Mouse (Mus musculus): ENCODE data around the gene Cmtm1. TPM values are rescaled to one million over a fixed set of nuclear protein-coding genes. Genes with fewer than 3 reads are reported as not detected.
"Not testable (repeated sequence)": the region's sequence is repeated elsewhere in the genome, so short reads cannot be mapped to it uniquely, and the experiment has no call there.

Gene Cmtm1
- total RNA-seq, 2 experiments from 2014 or later = not detected

DNA sequence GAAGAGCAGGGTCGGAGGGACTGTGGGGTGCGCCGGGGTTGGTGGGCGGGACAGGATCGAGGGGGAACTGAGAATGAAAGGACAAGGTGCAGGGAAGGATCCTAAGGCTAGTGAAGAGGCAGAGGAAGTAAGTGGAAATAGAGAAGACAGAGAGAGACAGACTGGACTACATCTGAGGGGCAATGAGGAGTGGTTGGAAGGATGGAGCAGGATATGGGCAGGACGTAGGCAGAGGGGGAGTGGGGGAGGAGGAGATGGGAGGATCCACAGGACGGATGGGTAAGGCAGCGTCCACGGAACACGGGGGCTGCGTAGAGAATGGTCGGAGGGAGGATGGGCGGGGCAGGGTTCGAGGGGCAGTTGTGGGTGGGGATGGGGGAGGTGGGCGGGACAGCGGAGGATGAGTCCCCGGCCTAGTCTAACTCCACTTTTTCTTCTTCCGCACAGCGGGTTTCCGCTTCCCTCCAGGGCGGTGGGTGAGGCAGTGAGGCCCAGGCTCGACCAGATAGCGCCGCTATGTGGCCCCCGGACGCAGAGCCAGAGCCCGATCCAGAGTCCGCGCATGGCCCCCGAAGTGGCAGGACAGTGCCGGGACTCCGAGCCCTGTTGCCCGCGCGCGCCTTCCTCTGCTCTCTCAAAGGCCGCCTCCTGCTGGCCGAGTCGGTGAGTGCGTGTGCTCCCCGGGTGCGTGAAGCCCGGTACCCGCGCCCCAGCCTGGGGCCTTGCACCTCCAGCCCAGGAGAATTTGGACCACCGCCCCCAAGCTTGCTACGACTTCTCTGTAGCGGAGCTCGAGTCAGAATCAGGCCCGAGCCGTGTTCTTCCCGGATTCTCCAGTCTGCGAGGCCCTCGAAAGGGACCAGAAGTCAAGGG lies 30.5 kb upstream of the Cmtm1 start:
- intact Hi-C loops (cut with DNase I) = loop anchor here (2.0 to 5.0 kb wide), 6 partner anchors 28 to 243 kb away; partner anchors contain the start of genes Cklf, Dync1li2 and Terb1
- peak; percentile 63 to 65 for DNase-seq (ENCODE audit: extremely low spot score in 1 of 2, low spot score in 2 of 2)
- H3K27ac ChIP-seq = peak overlapping the region; percentile 75

DNA sequence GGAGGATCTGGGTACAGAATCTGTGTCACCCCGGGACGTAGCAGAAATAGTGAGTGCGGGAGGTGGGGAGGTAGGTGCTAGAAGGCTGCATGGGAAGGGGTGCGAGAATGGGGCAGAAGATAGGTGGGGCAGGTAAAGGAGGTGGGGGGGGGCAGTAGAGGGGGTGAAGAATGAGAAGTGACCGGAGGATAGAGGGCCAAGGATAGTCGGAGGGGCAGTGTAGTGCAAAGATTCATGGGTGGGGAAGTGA lies 30.0 kb upstream of the Cmtm1 start:
- no peak for DNase-seq (ENCODE audit: extremely low spot score in 1 of 2, low spot score in 2 of 2)
- TF ChIP-seq CTCF (IDR thresholded peaks at IDR 0.05) = no peak
- intact Hi-C loops (cut with DNase I) = loop anchor here (2.0 to 5.0 kb wide), 6 partner anchors 27 to 243 kb away; partner anchors contain the start of genes Cklf, Dync1li2 and Terb1
- Histone ChIP-seq H3K27ac (no peak overlapping the region; the same call in 1 of the 2 replicates), H3K4me3 (peak overlapping the region; percentile 62)

More for the DNA sequence above, 30.5 kb upstream of the Cmtm1 start:
- H3K4me3 ChIP-seq = peak overlapping the region; percentile 62
- TF ChIP-seq CTCF (IDR thresholded peaks at IDR 0.05) = peak; percentile 72

DNA sequence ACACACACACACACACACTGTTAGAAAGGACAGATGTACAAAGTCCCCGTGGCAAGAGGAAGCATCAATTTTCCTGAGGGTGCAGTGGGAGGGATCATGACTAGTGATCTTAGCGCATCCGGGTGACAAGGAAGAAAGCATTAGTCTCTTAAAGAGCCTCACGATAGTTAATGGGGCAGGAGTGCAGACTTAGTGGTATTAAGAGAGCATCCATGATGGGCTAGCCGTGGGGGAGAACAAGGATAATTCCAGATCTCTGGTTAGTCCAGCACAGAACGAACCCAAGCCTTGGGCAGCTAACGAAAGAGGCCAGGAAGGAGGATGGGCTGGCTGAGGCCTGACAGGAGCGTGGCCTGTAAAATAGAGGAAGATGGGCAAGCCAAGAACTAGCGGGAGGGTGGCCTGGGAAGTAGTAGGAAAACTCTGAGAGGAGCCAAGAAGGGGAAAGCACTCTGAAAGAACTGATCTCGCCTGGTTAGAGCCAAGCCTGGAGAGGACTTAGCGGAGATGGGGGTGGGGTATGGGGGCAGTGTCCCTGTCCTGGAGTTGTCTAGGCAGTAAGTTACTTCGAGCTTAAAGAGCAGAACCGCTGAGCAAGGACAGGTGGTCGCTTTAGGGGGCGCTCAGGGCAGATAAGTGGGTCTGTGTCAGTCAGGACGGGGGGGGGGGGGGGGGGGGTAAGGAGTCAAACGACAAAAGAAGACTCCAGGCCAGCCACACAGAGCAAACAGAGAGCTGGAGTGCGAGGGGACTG lies 29.5 kb upstream of the Cmtm1 start, which contains the start of gene Cmtm3:
Cmtm3 (plus strand) TSS at position 182 of the 754 bp plus-strand sequence.
- intact Hi-C loops (cut with DNase I) = no loop called here
- no peak for TF ChIP-seq CTCF (IDR thresholded peaks at IDR 0.05)
- Histone ChIP-seq H3K27ac (peak within 1 kb of the TSS; percentile 75; the same call in 1 of the 2 replicates), H3K4me3 (peak within 1 kb of the TSS; percentile 62)
- no peak for DNase-seq (ENCODE audit: extremely low spot score in 1 of 2, low spot score in 2 of 2)

DNA sequence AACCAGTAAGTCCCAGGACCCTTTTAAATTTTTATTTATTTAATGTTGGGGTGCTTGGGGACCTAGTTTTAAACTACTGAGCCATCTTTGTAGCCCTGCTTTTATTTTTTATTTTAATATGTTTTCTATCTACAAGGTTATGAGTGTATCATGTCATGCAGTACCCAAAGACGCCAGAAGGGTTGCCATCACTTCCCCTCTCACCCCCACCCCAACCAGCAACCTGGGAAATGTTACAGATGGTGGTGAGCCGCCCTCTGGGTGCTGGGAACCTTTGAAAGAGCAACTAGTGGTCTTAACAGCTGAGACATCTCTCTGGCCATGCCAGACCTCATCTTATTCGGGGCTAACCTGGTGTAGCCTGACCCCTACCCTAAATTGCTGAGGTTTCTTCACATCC lies 27.9 kb upstream of the Cmtm1 start:
- TF ChIP-seq CTCF (IDR thresholded peaks at IDR 0.05) = peak; percentile 8
- no peak overlapping the region for H3K27ac ChIP-seq
- no peak overlapping the region for H3K4me3 ChIP-seq
- intact Hi-C loops (cut with DNase I) = no loop called here
- no peak for DNase-seq (ENCODE audit: extremely low spot score in 1 of 2, low spot score in 2 of 2)

DNA sequence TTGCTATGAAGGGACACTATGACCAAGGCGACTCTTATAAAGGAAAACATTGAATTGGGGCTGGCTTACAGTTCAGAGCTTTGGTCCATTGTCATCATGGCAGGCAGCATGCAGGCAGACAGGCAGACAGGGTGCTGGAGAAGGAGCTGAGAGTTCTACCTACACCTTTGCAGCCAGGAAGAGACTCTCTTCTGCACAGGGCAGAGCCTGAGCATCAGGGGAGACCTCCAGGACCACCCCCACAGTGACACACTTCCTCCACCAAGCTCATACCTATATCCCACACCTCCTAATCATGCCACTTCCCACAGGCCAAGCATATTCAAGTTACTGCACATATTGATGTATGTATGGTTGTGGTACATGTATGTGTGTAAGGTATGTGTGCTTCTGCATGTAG lies 26.9 kb upstream of the Cmtm1 start:
- no peak for TF ChIP-seq CTCF (IDR thresholded peaks at IDR 0.05)
- Histone ChIP-seq H3K4me3 (no peak overlapping the region), H3K27ac (no peak overlapping the region)
- intact Hi-C loops (cut with DNase I) = no loop called here
- DNase-seq (ENCODE audit: extremely low spot score in 1 of 2, low spot score in 2 of 2) = no peak

DNA sequence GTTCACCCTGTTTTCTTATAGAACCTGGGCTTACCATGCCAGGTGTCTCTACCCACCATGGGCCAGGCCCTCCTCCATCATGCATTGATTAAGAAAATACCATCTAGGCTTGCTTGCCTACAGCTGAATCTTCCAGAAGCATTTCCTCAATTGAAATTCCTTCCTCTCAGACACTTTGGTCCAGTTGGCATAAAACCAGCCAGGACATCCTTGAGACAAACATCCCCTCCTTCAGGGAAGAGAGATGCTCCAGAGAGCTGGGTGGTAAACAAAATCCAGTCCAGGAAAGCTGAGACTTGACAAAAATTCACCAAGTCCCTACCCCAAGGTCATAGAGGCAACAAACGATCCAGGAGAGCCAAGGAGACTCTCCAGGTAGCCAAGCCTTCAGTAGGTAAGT lies 24.3 kb upstream of the Cmtm1 start:
- intact Hi-C loops (cut with DNase I) = no loop called here
- no peak overlapping the region for H3K27ac ChIP-seq
- DNase-seq (ENCODE audit: extremely low spot score in 1 of 2, low spot score in 2 of 2) = no peak
- TF ChIP-seq CTCF (IDR thresholded peaks at IDR 0.05) = no peak
- no peak overlapping the region for H3K4me3 ChIP-seq

DNA sequence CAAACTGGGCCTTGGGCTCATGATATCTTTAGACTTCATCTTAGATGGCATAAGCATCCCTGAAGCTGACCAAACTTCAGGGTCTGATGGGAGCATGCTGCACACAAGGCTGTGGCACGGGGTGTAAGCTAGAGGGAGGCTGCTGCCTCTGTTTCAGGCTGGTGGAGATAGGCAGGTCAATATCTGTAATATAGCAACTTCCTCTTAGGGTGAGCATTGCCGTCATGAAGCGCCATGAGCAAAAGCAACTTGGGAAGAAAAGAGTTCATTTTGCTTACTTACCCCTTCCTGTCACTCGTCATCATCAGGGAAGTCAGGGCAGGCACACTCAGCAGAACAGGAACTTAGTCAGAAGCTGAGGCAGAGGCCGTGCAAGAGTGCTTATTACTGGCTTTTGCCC lies 23.8 kb upstream of the Cmtm1 start:
- Histone ChIP-seq H3K27ac (no peak overlapping the region), H3K4me3 (no peak overlapping the region)
- no peak for DNase-seq (ENCODE audit: extremely low spot score in 1 of 2, low spot score in 2 of 2)
- intact Hi-C loops (cut with DNase I) = no loop called here
- no peak for TF ChIP-seq CTCF (IDR thresholded peaks at IDR 0.05)

DNA sequence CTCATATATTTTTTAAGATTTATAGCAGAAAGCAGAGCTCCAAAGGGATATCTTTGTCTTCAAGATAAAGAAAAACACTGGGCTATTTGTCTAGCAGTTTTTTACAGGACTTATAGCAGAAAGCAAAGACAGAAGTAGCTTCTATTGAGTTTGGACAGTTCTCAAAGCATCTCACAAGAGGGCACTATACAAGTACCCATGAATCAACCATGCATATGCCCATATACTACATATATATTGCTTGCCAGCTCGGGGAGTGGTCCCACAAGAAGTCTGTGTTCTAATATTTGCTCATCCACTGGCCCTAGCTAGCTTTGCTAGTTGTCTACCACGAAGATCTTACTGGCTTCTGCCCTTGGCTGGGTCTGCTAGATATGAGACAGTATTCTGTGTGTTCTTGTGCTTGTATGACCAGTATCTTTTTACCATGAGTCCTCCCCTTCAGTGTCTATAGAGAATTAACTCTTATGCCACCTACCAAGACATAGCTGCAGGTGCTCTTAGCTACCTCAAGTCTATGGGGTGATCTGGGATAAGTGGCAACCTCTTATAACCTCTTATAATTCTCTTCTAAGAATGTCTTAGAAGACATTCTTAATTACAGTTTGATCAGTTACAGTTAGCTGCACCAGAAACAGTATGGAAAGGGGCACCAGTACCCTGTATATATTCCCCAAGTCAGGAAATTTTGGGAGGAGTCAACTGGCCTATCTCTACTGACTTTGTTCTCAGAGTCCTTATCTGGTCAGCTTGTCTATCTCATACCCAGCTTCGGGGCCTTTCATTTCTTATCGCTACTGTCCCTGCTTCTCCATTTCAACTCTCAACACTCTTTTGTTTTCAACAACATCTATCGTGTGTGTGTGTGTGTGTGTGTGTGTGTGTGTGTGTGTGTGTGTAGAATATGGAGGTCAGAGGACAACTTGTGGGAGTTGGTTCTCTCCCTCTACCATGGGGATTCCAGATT lies 23.0 kb upstream of the Cmtm1 start:
- intact Hi-C loops (cut with DNase I) = no loop called here
- no peak for DNase-seq (ENCODE audit: extremely low spot score in 1 of 2, low spot score in 2 of 2)
- Histone ChIP-seq H3K4me3 (no peak overlapping the region), H3K27ac (no peak overlapping the region)
- TF ChIP-seq CTCF (IDR thresholded peaks at IDR 0.05) = no peak; the same call in none of the 2 replicates

DNA sequence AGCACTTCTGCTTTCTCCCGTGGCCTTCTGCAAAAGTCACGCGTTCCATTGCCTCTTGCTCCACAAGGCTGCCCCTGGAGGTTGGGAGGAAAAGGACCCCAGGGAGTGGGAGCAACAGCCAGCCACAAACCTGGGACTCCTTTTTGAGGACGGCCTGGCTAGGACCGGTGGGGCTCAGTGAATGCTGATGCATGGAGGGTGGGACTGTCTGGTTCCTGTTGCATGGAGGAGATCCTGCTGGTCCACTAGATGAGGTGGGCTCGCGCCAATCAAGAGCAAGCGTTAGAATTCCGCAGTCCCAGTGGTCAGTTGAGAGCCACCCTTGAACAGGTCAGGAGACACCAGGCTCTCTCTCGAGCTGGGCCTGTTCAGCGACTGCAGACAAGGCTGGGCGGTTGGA lies 12.0 kb upstream of the Cmtm1 start, which contains the start of gene Cmtm2b:
Cmtm2b (plus strand) TSS at position 301 of the 400 bp plus-strand sequence.
- H3K27ac ChIP-seq; DNase-seq (ENCODE audit: extremely low spot score in 1 of 2, low spot score in 2 of 2); H3K4me3 ChIP-seq; intact Hi-C loops (cut with DNase I): not testable (repeated sequence)

DNA sequence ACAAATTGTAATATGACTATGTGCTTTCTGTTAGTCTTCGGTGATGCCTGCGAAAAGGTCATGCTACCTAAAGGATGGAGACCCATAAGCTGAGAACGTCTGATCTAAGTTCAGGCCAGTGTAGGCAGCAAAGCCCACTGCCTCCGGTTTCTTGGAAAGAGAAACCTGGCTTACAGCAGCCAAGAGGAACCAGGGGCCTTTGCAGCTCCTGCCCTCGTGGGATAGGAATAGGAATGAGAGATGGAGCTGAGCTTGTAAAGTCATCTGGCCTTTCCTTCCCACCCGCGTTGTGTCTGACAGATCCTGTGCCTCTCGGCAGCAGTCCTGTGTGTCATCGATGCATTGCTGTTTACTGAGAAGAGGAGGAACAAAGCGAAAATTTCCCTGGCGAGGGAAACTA lies 11.3 kb upstream of the Cmtm1 start, which contains the start of gene Gm11020:
Gm11020 (plus strand) TSS at position 301 of the 400 bp plus-strand sequence.
- DNase-seq (ENCODE audit: extremely low spot score in 1 of 2, low spot score in 2 of 2); H3K4me3 ChIP-seq; intact Hi-C loops (cut with DNase I); H3K27ac ChIP-seq: not testable (repeated sequence)

DNA sequence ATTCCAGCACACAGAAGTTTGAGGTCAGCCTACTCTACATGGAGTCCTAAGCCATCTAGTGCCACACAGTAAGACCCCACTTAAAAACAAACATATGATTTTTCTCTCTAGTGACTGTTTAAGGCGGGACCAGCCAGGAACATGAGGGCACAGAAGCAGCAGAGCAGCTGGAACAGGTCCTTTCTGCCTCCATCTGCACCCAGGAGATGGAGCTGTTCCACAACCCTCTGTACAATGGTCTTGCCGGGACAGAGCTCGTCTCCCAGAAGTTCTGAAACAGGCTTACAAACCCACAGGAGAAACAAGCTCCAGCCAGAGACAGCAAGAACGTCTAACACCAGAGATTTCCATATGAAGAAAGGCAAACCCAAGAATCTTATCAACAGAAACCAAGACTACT lies 3.4 kb upstream of the Cmtm1 start:
- no peak for DNase-seq (ENCODE audit: extremely low spot score in 1 of 2, low spot score in 2 of 2)
- Histone ChIP-seq H3K4me3 (no peak overlapping the region), H3K27ac (no peak overlapping the region)
- intact Hi-C loops (cut with DNase I) = loop anchor here (2.0 kb wide), 1 partner anchor 27 kb away; no protein-coding TSS in a partner anchor
- peak; percentile 34 for TF ChIP-seq CTCF (IDR thresholded peaks at IDR 0.05)

DNA sequence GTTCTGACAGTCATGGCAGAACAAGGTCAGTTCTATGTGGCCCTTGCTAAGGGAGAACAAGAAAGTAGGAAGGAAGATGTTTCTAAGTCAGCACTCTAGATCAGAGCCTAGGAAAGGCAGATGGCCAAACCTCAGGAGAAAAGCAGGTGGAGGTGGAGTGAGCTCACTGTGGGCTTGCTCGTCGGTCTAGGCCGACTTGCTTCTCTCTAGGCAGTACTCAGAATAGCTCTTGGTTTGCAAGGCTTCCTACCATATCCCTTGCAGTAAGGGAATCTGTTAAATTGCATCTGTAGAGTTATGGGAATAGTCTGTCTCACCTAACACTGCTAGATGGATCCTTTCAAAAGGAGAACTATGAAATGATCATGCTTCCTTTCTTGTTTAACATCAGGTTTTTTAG lies 2.1 kb upstream of the Cmtm1 start:
- DNase-seq (ENCODE audit: extremely low spot score in 1 of 2, low spot score in 2 of 2); H3K4me3 ChIP-seq; H3K27ac ChIP-seq: not testable (repeated sequence)
- intact Hi-C loops (cut with DNase I) = loop anchor here (2.0 kb wide), 1 partner anchor 29 kb away; no protein-coding TSS in a partner anchor

DNA sequence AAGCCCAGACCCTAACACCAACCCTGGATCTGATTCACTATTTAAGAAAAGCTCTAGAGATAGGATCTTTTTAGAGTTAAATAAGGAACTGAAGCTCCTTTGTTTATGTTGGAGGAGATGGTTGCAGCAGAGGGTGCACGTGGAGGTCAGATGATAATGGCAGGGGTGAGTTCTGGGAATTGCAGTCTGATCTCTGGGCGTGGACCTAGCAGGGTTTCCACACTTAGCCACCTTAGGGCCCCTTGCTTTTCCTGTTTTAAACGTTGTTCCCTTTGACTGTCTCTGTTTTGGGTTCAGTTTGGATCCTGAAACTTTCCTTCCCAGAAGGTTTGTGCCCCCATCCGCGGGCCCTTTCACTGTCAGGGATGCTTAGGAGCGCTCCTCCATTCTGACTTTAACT lies 1.6 kb downstream of the Cmtm1 start:
- H3K27ac ChIP-seq; DNase-seq (ENCODE audit: extremely low spot score in 1 of 2, low spot score in 2 of 2); H3K4me3 ChIP-seq; intact Hi-C loops (cut with DNase I): not testable (repeated sequence)

Measured in left cerebral cortex, adult 2 months (tissue).